8 mouse cellular contexts compared by ENCODE assay signal in the genomic region with DNA sequence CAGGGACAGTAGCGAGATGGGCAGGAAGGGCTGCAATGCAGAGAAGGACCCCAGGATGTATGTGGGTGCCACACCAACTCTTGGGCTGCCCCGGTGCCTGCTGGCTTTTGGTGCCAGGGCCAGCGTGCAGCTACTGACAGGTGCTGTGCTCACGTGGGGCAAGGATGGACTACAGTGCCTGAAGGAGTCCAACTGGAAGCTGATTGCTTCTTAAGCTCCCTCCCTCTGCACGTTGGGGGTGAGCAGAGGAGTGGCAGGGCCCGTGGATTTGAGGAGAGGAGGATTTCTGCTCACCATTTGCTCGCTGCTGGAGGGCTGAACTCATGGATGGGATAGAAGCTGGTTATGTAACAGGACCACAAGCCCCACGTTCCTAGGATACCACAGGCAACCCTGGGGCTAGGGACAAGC. TPM values are rescaled to one million over a fixed set of nuclear protein-coding genes. Genes with fewer than 3 reads are reported as not detected.
DNase-seq lines count a peak whose midpoint lies in the region; ATAC-seq and TF ChIP-seq lines count a peak whose summit lies in the region.

No protein-coding gene starts in this region.

- H3K27ac ChIP-seq in heart, embryonic 13.5 days (replicated peaks) = peak overlapping the region; percentile 88
- H3K27ac ChIP-seq in forebrain, embryonic 14.5 days (ENCODE audit: low read depth, low read length) = peak overlapping the region; percentile 75
- peak overlapping the region; percentile 77 for H3K27ac ChIP-seq in kidney, embryonic 15.5 days
- peak overlapping the region; percentile 50; the same call in 1 of the 2 replicates for H3K27ac ChIP-seq in stomach, embryonic 14.5 days (ENCODE audit: low read length)

- ATAC-seq in heart, embryonic 13.5 days (ENCODE audit: extremely low read depth, insufficient number of reproducible peaks, low FRiP score, low TSS enrichment) = no peak
- peak; percentile 3 for ATAC-seq in Patski
- ATAC-seq in forebrain, embryonic 14.5 days = no peak; the same call in 1 of the 2 replicates
- peak; percentile 22; the same call in 1 of the 2 replicates for ATAC-seq in kidney, embryonic 15.5 days (replicated peaks; ENCODE audit: low FRiP score)
- peak; percentile 24; the same call in 1 of the 2 replicates for ATAC-seq in stomach, embryonic 14.5 days (ENCODE audit: insufficient number of reproducible peaks, insufficient read depth, low FRiP score, low read depth)

- peak overlapping the region; percentile 53 for H3K4me3 ChIP-seq in heart, embryonic 13.5 days
- H3K4me3 ChIP-seq in forebrain, embryonic 14.5 days (ENCODE audit: low read depth, low read length) = peak overlapping the region; percentile 23
- peak overlapping the region; percentile 37 for H3K4me3 ChIP-seq in kidney, embryonic 15.5 days (replicated peaks)
- H3K4me3 ChIP-seq in stomach, embryonic 14.5 days (ENCODE audit: low read depth, low read length) = peak overlapping the region; percentile 31

- POLR2A ChIA-PET in Patski (lab: Charles Lee) = interaction anchor here (1.2 kb wide), 1 partner anchor 8 kb away, joined by 4 read pairs; no protein-coding TSS in a partner anchor

- in situ Hi-C loops in Patski (cut with MboI; ENCODE audit: low pct_unique_long_range_greater_than_20kb) = no loop called here

- 10% methylated on average over 8 of the region's 8 CpGs for WGBS in heart, embryonic 13.5 days
- 12% methylated on average over 8 of the region's 8 CpGs for WGBS in forebrain, embryonic 14.5 days
- 14% methylated on average over 8 of the region's 8 CpGs for WGBS in kidney, embryonic 15.5 days
- WGBS in stomach, embryonic 14.5 days = 12% methylated on average over 8 of the region's 8 CpGs

- H3K36me3 ChIP-seq in heart, embryonic 13.5 days = peaks cover 3% of the 10 kb centered on the region
- no peaks in the 10 kb centered on the region for H3K36me3 ChIP-seq in forebrain, embryonic 14.5 days (ENCODE audit: control insufficient read depth, insufficient read depth, low read length)
- no peaks in the 10 kb centered on the region for H3K36me3 ChIP-seq in kidney, embryonic 15.5 days
- no peaks in the 10 kb centered on the region; the same call in 1 of the 2 replicates for H3K36me3 ChIP-seq in stomach, embryonic 14.5 days (ENCODE audit: control insufficient read depth, insufficient read depth, low read length)

- no peaks in the 10 kb centered on the region for H3K27me3 ChIP-seq in heart, embryonic 13.5 days (replicated peaks)
- no peaks in the 10 kb centered on the region for H3K27me3 ChIP-seq in Patski
- H3K27me3 ChIP-seq in forebrain, embryonic 14.5 days (replicated peaks; ENCODE audit: control insufficient read depth, insufficient read depth, low read length) = no peaks in the 10 kb centered on the region
- no peaks in the 10 kb centered on the region for H3K27me3 ChIP-seq in kidney, embryonic 15.5 days
- H3K27me3 ChIP-seq in stomach, embryonic 14.5 days (ENCODE audit: control insufficient read depth, insufficient read depth, low read length) = no peaks in the 10 kb centered on the region

- no peak for TF ChIP-seq CTCF in Patski (IDR thresholded peaks at IDR 0.05)

- peak overlapping the region; percentile 81 for H3K9ac ChIP-seq in heart, embryonic 13.5 days
- peak overlapping the region; percentile 50 for H3K9ac ChIP-seq in forebrain, embryonic 14.5 days (ENCODE audit: low read length)
- peak overlapping the region; percentile 3; the same call in 1 of the 2 replicates for H3K9ac ChIP-seq in kidney, embryonic 15.5 days
- peak overlapping the region; percentile 4; the same call in 1 of the 2 replicates for H3K9ac ChIP-seq in stomach, embryonic 14.5 days (replicated peaks; ENCODE audit: low read depth, low read length)

- no peak for DNase-seq in heart, postnatal 4 days
- DNase-seq in Patski (ENCODE audit: low read depth, low spot score) = no peak
- DNase-seq in forebrain, embryonic 14.5 days (ENCODE audit: low spot score) = peak; percentile 34
- DNase-seq in lung, postnatal 25 days (ENCODE audit: low spot score) = peak; percentile 65
- DNase-seq in layer of hippocampus, postnatal 14 days (ENCODE audit: low spot score in 2 of 2) = no peak

- CTCF ChIA-PET in Patski (lab: Charles Lee) = interaction anchor here (1.3 to 2.1 kb wide), 2 partner anchors 9 to 22 kb away, joined by 3 to 5 read pairs; no protein-coding TSS in a partner anchor

- no peaks in the 10 kb centered on the region for H3K9me3 ChIP-seq in heart, embryonic 13.5 days
- H3K9me3 ChIP-seq in forebrain, embryonic 14.5 days (replicated peaks; ENCODE audit: control insufficient read depth, low read length) = no peaks in the 10 kb centered on the region
- H3K9me3 ChIP-seq in kidney, embryonic 15.5 days (replicated peaks) = no peaks in the 10 kb centered on the region
- H3K9me3 ChIP-seq in stomach, embryonic 14.5 days (ENCODE audit: control insufficient read depth, low read depth, low read length) = no peaks in the 10 kb centered on the region

- peak overlapping the region; percentile 80 for H3K4me2 ChIP-seq in heart, embryonic 13.5 days
- peak overlapping the region; percentile 61 for H3K4me2 ChIP-seq in forebrain, embryonic 14.5 days (ENCODE audit: low read length)
- H3K4me2 ChIP-seq in kidney, embryonic 15.5 days = peak overlapping the region; percentile 57
- peak overlapping the region; percentile 52 for H3K4me2 ChIP-seq in stomach, embryonic 14.5 days (replicated peaks; ENCODE audit: low read depth, low read length)

- peaks cover 55% of the 10 kb centered on the region for H3K4me1 ChIP-seq in heart, embryonic 13.5 days
- H3K4me1 ChIP-seq in forebrain, embryonic 14.5 days (ENCODE audit: control insufficient read depth, insufficient read depth, low read length) = peaks cover 7% of the 10 kb centered on the region
- H3K4me1 ChIP-seq in kidney, embryonic 15.5 days = peaks cover 52% of the 10 kb centered on the region
- H3K4me1 ChIP-seq in stomach, embryonic 14.5 days (ENCODE audit: control insufficient read depth, insufficient read depth, low read length) = peaks cover 12% of the 10 kb centered on the region

RNA-seq across cellular contexts. Expression of gene Tef, which starts 0.7 kb away (rescaled TPM):
- polyA plus RNA-seq in heart, embryonic 13.5 days (2015; fragmentation: Nextera tagmentation; extraction: Ambion mirVana) = 22.0 and 22.2 TPM in 2 replicates
- 10 to 100 TPM; 38.5 to 40.5 TPM for total RNA-seq in heart, postnatal 4 days (2021)
- polyA plus RNA-seq in Patski (2021) = 61.5 TPM
- polyA plus RNA-seq in forebrain, embryonic 14.5 days (2014; fragmentation: Nextera tagmentation; extraction: Ambion mirVana) = 15.1 and 18.1 TPM in 2 replicates
- polyA plus RNA-seq in kidney, embryonic 15.5 days (2015; fragmentation: Nextera tagmentation; extraction: Ambion mirVana) = 23.9 and 26.5 TPM in 2 replicates
- 23.7 and 25.6 TPM in 2 replicates for polyA plus RNA-seq in stomach, embryonic 14.5 days (2014; fragmentation: Nextera tagmentation; extraction: Ambion mirVana)
- 100 to 1,000 TPM; 184 TPM for total RNA-seq in layer of hippocampus, postnatal 14 days (2021)

RNA-seq across cellular contexts. Expression of gene Tob2, which starts 55.6 kb away (rescaled TPM):
- 11.8 and 13.8 TPM in 2 replicates for polyA plus RNA-seq in heart, embryonic 13.5 days (2015; fragmentation: Nextera tagmentation; extraction: Ambion mirVana)
- total RNA-seq in heart, postnatal 4 days (2021) = 10 to 100 TPM; 24.1 to 32.3 TPM
- polyA plus RNA-seq in Patski (2021) = 27.3 TPM
- 11.1 and 17.0 TPM in 2 replicates for polyA plus RNA-seq in forebrain, embryonic 14.5 days (2014; fragmentation: Nextera tagmentation; extraction: Ambion mirVana)
- polyA plus RNA-seq in kidney, embryonic 15.5 days (2015; fragmentation: Nextera tagmentation; extraction: Ambion mirVana) = 28.2 and 29.3 TPM in 2 replicates
- 24.5 and 25.1 TPM in 2 replicates for polyA plus RNA-seq in stomach, embryonic 14.5 days (2014; fragmentation: Nextera tagmentation; extraction: Ambion mirVana)
- 10 to 100 TPM; 24.6 to 31.6 TPM for total RNA-seq in layer of hippocampus, postnatal 14 days (2021)

RNA-seq across cellular contexts. Expression of gene Rangap1, which starts 57.6 kb away (rescaled TPM):
- 90.4 and 92.7 TPM in 2 replicates for polyA plus RNA-seq in heart, embryonic 13.5 days (2015; fragmentation: Nextera tagmentation; extraction: Ambion mirVana)
- 10 to 100 TPM; 82.7 to 88.8 TPM for total RNA-seq in heart, postnatal 4 days (2021)
- polyA plus RNA-seq in Patski (2021) = 120 TPM
- 108 and 118 TPM in 2 replicates for polyA plus RNA-seq in forebrain, embryonic 14.5 days (2014; fragmentation: Nextera tagmentation; extraction: Ambion mirVana)
- polyA plus RNA-seq in kidney, embryonic 15.5 days (2015; fragmentation: Nextera tagmentation; extraction: Ambion mirVana) = 99.1 and 106 TPM in 2 replicates
- polyA plus RNA-seq in stomach, embryonic 14.5 days (2014; fragmentation: Nextera tagmentation; extraction: Ambion mirVana) = 90.9 and 92.7 TPM in 2 replicates
- 100 to 1,000 TPM; 161 to 176 TPM for total RNA-seq in layer of hippocampus, postnatal 14 days (2021)

RNA-seq across cellular contexts. Expression of gene Zc3h7b, which starts 58.1 kb away (rescaled TPM):
- polyA plus RNA-seq in heart, embryonic 13.5 days (2015; fragmentation: Nextera tagmentation; extraction: Ambion mirVana) = 19.5 and 21.4 TPM in 2 replicates
- 10 to 100 TPM; 78.6 to 88.9 TPM for total RNA-seq in heart, postnatal 4 days (2021)
- 90.0 TPM for polyA plus RNA-seq in Patski (2021)
- 49.9 and 65.9 TPM in 2 replicates for polyA plus RNA-seq in forebrain, embryonic 14.5 days (2014; fragmentation: Nextera tagmentation; extraction: Ambion mirVana)
- 34.8 and 37.4 TPM in 2 replicates for polyA plus RNA-seq in kidney, embryonic 15.5 days (2015; fragmentation: Nextera tagmentation; extraction: Ambion mirVana)
- 35.5 and 46.2 TPM in 2 replicates for polyA plus RNA-seq in stomach, embryonic 14.5 days (2014; fragmentation: Nextera tagmentation; extraction: Ambion mirVana)
- total RNA-seq in layer of hippocampus, postnatal 14 days (2021) = 100 to 1,000 TPM; 161 to 169 TPM

Comparison
In these comparisons a context has a peak if more than half of its experiments do, and no peak if none do; other contexts are left out.
1. ATAC-seq: peak in Patski (single experiment), kidney, embryonic 15.5 days (single experiment) and stomach, embryonic 14.5 days (single experiment); none in heart, embryonic 13.5 days (single experiment) and forebrain, embryonic 14.5 days (single experiment).
2. H3K9ac ChIP-seq: peak in every context shown above with its lines; median percentile 81 in heart, embryonic 13.5 days; 50 in forebrain, embryonic 14.5 days; 4 in stomach, embryonic 14.5 days; 3 in kidney, embryonic 15.5 days.
3. DNase-seq: peak in forebrain, embryonic 14.5 days (single experiment) and lung, postnatal 25 days (single experiment); none in heart, postnatal 4 days (single experiment), Patski (single experiment) and layer of hippocampus, postnatal 14 days (0 of 2).
4. Peak in every context shown above with its lines, with median percentiles within 50 percentile points of each other: H3K27ac ChIP-seq, H3K4me2 ChIP-seq and H3K4me3 ChIP-seq.